Mouse (Mus musculus): ENCODE measurements around the gene Pax6. TPM values are rescaled to one million over a fixed set of nuclear protein-coding genes. Genes with fewer than 3 reads are reported as not detected.

The Pax6 gene
- polyA plus RNA-seq, 1 experiment from 2014 or later = not detected

DNA sequence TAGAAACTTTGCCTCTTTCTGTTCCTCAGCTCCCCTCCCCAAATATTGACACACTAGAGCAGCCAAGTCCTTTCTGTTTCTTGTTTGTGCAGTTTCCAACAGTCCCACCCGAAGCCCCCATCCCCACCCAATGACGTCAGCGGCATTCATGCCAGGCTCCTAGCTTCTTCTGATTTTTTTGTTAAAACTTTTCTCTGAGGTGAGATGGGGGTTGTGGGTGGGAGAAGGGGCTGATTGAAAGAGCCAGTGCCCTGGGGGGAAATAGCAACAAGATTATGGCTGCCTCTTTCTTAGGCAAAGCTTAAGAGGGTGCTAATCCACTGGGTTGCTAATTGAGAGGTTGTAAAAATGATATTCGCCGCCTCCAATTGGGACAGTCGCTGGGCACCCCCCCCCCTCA lies 4.4 kb downstream of the Pax6 start:
- H3K4me1 ChIP-seq = peaks cover 41% of the 10 kb centered on the region
- peaks cover 100% of the 10 kb centered on the region for H3K27me3 ChIP-seq
- H3K4me3 ChIP-seq = no peak overlapping the region
- no peak for ATAC-seq (ENCODE audit: borderline replicate concordance, extremely low read depth, low FRiP score, low TSS enrichment)
- WGBS = under 1% methylated on average over 6 of the region's 6 CpGs
- no peaks in the 10 kb centered on the region for H3K9me3 ChIP-seq
- no peaks in the 10 kb centered on the region for H3K36me3 ChIP-seq
- no peak overlapping the region for H3K4me2 ChIP-seq
- H3K27ac ChIP-seq = no peak overlapping the region
- no peak overlapping the region for H3K9ac ChIP-seq

DNA sequence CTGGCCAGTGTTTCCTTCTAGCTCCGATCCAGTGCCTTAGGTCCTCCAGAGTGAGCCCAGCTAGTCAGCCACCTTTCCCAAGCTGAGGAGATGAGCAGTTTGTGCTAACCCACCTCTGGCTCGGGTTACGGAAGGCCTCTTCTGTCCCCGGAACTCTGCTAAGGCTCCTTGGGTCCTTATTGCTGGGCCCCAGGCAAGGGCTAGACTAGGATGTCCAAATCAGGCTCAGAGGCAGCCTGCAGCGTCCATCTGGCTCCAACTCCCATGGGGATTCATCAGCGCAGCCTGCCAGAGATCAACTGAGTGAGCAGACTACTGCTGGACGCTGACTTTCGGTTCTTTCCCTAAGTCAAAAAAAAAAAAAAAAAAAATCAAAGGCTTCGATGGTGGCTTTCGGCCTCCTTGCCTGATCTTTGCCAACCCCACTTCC lies 4.9 kb downstream of the Pax6 start:
- H3K4me2 ChIP-seq = peak overlapping the region; percentile 44
- peaks cover 100% of the 10 kb centered on the region for H3K27me3 ChIP-seq
- no peak for ATAC-seq (ENCODE audit: borderline replicate concordance, extremely low read depth, low FRiP score, low TSS enrichment)
- H3K27ac ChIP-seq = no peak overlapping the region
- H3K4me3 ChIP-seq = peak overlapping the region; percentile 13; the same call in 1 of the 2 replicates
- H3K4me1 ChIP-seq = peaks cover 39% of the 10 kb centered on the region
- H3K9ac ChIP-seq = no peak overlapping the region
- no peaks in the 10 kb centered on the region for H3K36me3 ChIP-seq
- WGBS = 1% methylated on average over 10 of the region's 10 CpGs
- H3K9me3 ChIP-seq = no peaks in the 10 kb centered on the region

DNA sequence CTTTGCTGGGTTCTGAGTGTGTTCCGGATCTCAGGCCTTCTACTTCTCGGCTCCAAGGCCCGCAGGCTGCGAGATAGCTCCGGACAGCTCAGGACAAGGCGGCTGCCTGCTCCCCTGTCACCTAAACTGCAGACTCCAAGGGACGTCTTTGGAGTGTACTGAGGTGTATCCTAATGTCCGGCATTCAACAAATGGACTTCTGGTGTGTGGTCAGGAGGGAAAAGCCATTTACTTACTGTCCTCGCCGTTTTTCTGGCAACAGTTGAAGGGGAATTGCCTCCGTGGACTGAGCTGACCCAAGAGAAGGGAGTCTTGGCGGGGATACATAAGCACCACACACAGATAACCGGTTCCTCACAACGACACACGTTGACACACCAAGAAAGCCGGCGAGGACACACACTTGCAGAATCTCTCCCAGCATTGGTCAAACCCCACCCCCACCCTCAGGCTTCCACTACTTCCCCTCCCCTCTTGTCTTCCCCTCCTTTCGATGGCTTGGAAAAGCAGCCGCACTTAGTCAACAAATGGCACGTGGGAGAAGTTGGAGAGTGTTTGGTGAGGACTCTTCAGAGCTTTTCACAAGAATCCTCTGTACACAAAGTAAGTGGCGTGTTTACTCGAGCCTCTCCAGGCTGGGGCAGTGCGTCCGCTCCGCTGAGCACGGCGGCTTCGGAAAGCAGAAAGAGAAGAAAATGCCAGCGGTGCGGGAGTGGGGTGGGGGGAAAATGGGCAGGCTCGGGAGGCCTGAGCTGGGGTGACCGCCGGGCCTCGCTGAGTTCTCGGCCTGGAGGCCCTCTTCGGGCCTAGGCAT lies 5.6 kb downstream of the Pax6 start:
- Histone ChIP-seq H3K4me2 (peak overlapping the region; percentile 44), H3K4me1 (peaks cover 33% of the 10 kb centered on the region), H3K9me3 (no peaks in the 10 kb centered on the region), H3K27me3 (peaks cover 100% of the 10 kb centered on the region), H3K36me3 (no peaks in the 10 kb centered on the region), H3K9ac (no peak overlapping the region), H3K4me3 (peak overlapping the region; percentile 22), H3K27ac (no peak overlapping the region)
- under 1% methylated on average over 36 of the region's 36 CpGs for WGBS
- 0 out of 2 replicates have a peak, but pooled peaks have one; percentile 44 for ATAC-seq (ENCODE audit: borderline replicate concordance, extremely low read depth, low FRiP score, low TSS enrichment)

DNA sequence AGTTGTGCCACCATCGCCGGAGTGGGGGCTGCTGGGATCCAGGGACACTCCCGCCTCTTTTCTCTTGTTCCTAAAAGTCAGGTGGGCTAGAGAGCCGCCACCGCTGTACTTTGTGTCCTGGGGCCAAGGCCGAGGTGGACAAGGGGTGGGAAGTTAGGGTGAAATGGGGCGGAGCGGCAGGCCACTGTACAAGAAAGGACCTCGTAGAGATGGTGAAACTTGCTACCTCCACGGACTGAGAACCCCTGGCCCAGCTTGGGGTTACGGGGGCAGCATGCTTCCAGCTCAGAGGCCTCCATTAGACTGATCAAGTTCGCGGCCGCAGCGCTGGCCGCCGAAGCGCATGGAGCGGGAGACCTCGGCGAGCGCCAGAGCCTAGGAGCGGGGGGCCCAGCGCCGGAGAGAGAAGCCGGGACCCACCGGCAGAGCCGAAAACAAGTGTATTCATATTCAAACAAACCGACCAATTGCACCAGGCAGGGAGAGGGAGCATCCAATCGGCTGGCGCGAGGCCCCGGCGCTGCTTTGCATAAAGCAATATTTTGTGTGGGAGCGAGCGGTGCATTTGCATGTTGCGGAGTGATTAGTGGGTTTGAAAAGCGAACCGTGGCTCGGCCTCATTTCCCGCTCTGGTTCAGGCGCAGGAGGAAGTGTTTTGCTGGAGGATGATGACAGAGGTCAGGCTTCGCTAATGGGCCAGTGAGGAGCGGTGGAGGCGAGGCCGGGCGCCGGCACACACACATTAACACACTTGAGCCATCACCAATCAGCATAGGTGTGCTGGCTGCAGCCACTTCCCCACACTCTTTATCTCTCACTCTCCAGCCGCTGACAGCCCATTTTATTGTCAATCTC lies 6.4 kb downstream of the Pax6 start:
- under 1% methylated on average over 49 of the region's 49 CpGs for WGBS
- peaks cover 100% of the 10 kb centered on the region for H3K27me3 ChIP-seq
- H3K9me3 ChIP-seq = no peaks in the 10 kb centered on the region
- H3K4me1 ChIP-seq = peaks cover 32% of the 10 kb centered on the region
- peak; percentile 37; the same call in 1 of the 2 replicates for ATAC-seq (ENCODE audit: borderline replicate concordance, extremely low read depth, low FRiP score, low TSS enrichment)
- no peak overlapping the region for H3K27ac ChIP-seq
- H3K36me3 ChIP-seq = no peaks in the 10 kb centered on the region
- H3K4me2 ChIP-seq = peak overlapping the region; percentile 44
- peak overlapping the region; percentile 22 for H3K4me3 ChIP-seq
- H3K9ac ChIP-seq = no peak overlapping the region

DNA sequence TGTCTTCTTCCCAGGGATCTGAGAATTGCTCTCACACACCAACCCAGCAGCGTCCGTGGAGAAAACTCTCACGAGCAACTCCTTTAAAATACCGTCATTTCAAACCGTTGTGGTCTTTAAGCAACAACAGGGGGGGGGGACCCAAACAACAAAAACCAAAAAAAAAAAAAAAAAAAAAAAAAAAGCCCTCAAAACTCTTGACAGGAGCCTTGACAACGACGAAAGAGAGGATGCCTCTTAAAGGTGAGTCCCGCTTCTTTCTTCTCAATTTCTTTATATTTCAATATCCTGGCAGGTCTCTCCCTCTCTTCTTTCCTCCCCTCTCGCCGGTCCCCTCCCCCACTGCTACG lies 7.0 kb downstream of the Pax6 start:
- Histone ChIP-seq H3K9me3 (no peaks in the 10 kb centered on the region), H3K9ac (no peak overlapping the region), H3K4me2 (peak overlapping the region; percentile 56), H3K4me1 (peaks cover 32% of the 10 kb centered on the region), H3K27ac (no peak overlapping the region), H3K4me3 (peak overlapping the region; percentile 33), H3K27me3 (peaks cover 100% of the 10 kb centered on the region), H3K36me3 (no peaks in the 10 kb centered on the region)
- WGBS = 1% methylated on average over 11 of the region's 11 CpGs
- no peak for ATAC-seq (ENCODE audit: borderline replicate concordance, extremely low read depth, low FRiP score, low TSS enrichment)

DNA sequence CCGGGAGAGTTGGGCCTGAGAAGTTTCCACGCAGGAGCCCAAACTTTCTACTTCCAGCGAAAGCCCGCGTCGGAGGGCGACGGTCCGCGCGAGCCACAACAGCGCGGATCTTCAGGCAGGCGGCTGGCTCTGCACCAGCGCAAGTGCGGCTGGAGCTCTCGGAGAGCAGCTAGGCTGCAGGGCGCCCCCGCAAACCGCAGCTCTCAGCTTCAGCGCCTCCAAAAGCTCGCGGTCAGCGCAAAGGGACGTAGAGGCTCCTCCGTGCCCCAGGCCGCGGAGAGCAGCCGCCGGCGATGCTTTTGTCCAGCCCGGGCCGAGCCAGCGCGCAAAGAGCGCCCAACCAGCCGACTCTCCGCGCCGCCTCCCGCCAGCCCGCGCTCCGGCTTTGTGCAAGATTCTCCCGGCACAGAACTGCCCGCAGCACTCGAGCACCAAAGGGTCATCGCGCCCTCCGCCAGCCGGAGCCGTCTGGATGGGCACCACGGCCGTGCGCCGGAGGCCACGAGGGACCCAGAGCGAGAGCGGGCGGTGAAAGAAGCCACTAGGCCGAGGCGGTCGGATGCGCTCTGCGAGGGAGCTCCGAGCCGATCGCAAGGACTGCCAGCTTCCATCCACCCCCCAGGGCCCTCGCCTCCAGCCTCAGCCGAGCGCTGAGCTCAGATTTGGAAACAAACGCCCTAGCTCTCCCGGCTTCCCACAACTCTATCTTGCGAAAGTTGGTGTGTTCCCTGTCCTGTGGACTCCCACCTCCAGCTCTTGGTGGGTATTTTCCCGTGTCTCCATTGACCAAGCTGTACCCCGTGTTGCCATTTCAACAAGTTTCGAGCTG lies 7.6 kb downstream of the Pax6 start:
- Histone ChIP-seq H3K27me3 (peaks cover 100% of the 10 kb centered on the region), H3K4me3 (peak overlapping the region; percentile 33), H3K9me3 (no peaks in the 10 kb centered on the region), H3K9ac (0 out of 2 replicates have a peak overlapping the region, but pooled peaks have one; percentile 19), H3K4me2 (peak overlapping the region; percentile 56), H3K36me3 (no peaks in the 10 kb centered on the region), H3K4me1 (peaks cover 32% of the 10 kb centered on the region), H3K27ac (no peak overlapping the region)
- WGBS = under 1% methylated on average over 77 of the region's 77 CpGs
- ATAC-seq (ENCODE audit: borderline replicate concordance, extremely low read depth, low FRiP score, low TSS enrichment) = 0 out of 2 replicates have a peak, but pooled peaks have one; percentile 40

DNA sequence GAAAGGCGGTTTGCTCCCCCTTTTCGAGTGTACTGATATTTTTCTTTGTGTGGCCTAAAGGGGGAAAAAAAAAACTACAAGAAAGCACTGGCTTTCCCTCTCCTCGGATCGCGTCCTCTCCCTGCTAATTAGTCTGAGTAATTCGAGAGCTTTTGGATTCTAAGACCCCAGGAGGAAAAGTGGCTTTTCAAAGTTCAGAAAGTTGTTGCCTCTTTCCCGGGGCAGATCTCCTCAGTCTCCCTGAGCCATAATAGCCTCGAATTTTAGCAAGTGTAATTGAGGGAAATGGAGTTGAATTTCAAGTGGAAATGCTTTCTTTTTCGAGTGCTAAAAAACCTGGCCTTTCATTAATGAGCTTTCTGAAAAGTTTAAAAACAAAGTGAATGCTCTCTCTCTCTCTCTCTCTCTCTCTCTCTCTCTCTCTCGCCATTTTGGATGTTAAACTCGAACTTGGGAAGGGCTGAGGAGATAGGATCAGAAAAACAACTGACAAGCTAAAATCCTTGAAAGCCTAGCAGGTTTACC lies 8.3 kb downstream of the Pax6 start:
- H3K4me1 ChIP-seq = peaks cover 32% of the 10 kb centered on the region
- no peak overlapping the region for H3K4me3 ChIP-seq
- H3K36me3 ChIP-seq = no peaks in the 10 kb centered on the region
- H3K27me3 ChIP-seq = peaks cover 100% of the 10 kb centered on the region
- no peak for ATAC-seq (ENCODE audit: borderline replicate concordance, extremely low read depth, low FRiP score, low TSS enrichment)
- 0% methylated on average over 11 of the region's 11 CpGs for WGBS
- no peak overlapping the region for H3K4me2 ChIP-seq
- H3K9me3 ChIP-seq = no peaks in the 10 kb centered on the region
- no peak overlapping the region for H3K27ac ChIP-seq
- no peak overlapping the region for H3K9ac ChIP-seq

DNA sequence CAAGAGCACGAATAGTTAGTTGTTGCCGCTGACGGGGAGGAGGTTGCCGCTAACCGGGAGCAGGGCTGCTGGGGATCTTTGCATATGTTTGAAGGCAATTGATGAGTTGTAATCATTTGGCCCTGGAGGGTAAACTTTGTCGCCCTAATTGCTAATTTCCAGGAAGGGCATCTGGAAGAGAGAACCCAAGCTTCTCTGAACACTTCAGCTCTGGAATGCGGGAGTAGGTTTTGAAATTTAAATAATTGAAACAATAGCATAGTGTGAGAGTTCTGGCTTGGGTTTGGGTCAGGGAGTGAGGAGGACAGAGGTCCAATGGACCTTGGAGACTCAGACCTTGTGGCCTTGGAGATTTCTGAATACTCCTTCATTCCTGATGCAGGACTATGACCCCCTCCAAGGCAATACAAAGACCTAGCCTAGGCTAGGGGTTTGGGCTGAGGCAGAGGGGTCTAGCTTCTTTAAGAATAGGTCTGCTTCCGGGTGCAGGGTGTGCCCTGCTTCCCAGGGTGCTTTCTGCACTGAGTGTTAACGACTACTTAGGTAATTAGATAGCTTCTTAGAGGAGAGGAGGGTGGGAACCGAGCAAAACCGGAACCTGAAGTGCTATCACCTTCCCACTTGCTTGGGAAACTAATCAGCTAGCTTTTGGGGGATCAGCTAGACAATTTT lies 8.9 kb downstream of the Pax6 start:
- no peaks in the 10 kb centered on the region for H3K9me3 ChIP-seq
- H3K4me2 ChIP-seq = no peak overlapping the region
- peaks cover 100% of the 10 kb centered on the region for H3K27me3 ChIP-seq
- no peak overlapping the region for H3K9ac ChIP-seq
- ATAC-seq (ENCODE audit: borderline replicate concordance, extremely low read depth, low FRiP score, low TSS enrichment) = no peak
- H3K36me3 ChIP-seq = no peaks in the 10 kb centered on the region
- H3K27ac ChIP-seq = no peak overlapping the region
- H3K4me1 ChIP-seq = peaks cover 32% of the 10 kb centered on the region
- under 1% methylated on average over 11 of the region's 11 CpGs for WGBS
- H3K4me3 ChIP-seq = no peak overlapping the region

DNA sequence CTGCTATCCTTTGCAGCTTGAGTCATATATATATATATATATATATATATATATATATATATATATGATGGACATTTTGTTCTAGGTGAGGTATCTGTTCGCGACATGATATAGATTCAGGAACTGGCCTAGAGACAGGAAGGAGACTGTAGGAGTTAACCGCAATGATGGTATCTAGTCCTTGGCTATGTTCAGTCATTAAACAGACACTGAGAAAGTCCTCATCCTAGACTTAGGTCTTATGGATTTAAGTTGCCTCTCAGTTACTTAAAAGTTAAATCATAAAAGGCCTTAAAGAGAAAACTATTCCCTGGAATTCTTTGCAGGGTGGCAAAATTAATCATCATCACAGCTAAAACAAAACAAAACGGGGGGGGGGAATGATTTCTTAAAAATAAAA lies 9.6 kb downstream of the Pax6 start:
- 7% methylated on average over 4 of the region's 4 CpGs for WGBS
- ATAC-seq (ENCODE audit: borderline replicate concordance, extremely low read depth, low FRiP score, low TSS enrichment) = no peak
- H3K9me3 ChIP-seq = no peaks in the 10 kb centered on the region
- no peak overlapping the region for H3K9ac ChIP-seq
- peaks cover 100% of the 10 kb centered on the region for H3K27me3 ChIP-seq
- H3K4me2 ChIP-seq = no peak overlapping the region
- H3K4me3 ChIP-seq = no peak overlapping the region
- peaks cover 32% of the 10 kb centered on the region for H3K4me1 ChIP-seq
- H3K36me3 ChIP-seq = no peaks in the 10 kb centered on the region
- no peak overlapping the region for H3K27ac ChIP-seq

DNA sequence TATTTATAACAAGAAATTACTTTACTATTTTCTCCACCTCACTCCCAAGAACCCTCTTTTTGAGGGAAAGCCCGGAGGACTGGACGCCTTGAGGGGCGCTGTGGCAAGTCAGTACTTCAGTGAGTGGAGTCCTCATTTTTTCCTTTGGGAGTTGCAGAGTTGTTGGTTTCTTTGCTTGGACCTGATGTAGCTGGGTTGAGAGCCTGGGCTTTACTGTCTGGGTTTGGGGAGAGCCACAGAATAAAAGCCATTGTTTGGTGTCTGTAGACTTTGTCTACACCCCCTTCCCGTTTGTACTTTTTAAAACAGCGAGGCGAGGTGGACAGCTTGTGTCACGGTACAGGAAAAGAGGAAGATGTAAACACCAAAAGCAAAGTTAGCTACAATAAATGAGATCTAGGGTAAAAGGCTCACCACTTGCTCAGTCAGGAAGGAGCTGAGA lies 10.2 kb downstream of the Pax6 start:
- Histone ChIP-seq H3K9ac (no peak overlapping the region), H3K4me1 (peaks cover 27% of the 10 kb centered on the region), H3K27ac (no peak overlapping the region), H3K4me3 (no peak overlapping the region), H3K4me2 (no peak overlapping the region), H3K27me3 (peaks cover 98% of the 10 kb centered on the region), H3K36me3 (no peaks in the 10 kb centered on the region), H3K9me3 (no peaks in the 10 kb centered on the region)
- no peak for ATAC-seq (ENCODE audit: borderline replicate concordance, extremely low read depth, low FRiP score, low TSS enrichment)
- WGBS = 4% methylated on average over 7 of the region's 7 CpGs

DNA sequence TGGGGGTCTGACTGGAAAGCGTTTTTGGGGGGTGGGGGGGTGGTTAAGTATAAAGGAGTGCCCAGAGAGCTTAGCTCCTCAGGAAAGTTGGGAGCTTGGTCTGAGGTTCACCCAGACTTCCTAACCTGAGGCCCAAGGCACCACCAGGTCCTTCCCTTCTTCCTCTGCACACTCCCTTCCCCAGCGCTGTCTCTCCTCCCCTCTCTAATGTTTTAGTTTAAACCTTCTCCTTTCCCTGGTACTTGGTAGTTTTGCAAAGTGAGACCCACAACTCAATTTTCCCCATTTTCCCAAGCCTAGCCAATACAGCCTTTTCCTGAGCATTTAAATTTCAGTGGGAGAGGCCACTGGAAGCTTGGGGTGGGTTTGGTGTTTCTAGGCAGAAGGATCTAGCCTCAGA lies 10.6 kb downstream of the Pax6 start:
- Histone ChIP-seq H3K27me3 (peaks cover 98% of the 10 kb centered on the region), H3K9ac (no peak overlapping the region), H3K9me3 (no peaks in the 10 kb centered on the region), H3K4me1 (peaks cover 23% of the 10 kb centered on the region), H3K36me3 (no peaks in the 10 kb centered on the region), H3K27ac (no peak overlapping the region), H3K4me2 (no peak overlapping the region), H3K4me3 (no peak overlapping the region)
- 0% methylated on average over 2 of the region's 2 CpGs for WGBS
- no peak for ATAC-seq (ENCODE audit: borderline replicate concordance, extremely low read depth, low FRiP score, low TSS enrichment)

Data from lung, embryonic 15.5 days (tissue).